Mouse (Mus musculus) olfactory bulb, adult 2 months (tissue): ENCODE measurements at regions not wholly inside any gene's neighbourhood (a gene's known extent, or its start where the extent isn't known, plus 50 kb on each side); places are given as distances from the start of the nearest gene placed in this dataset.

Experiments used
- CTCF ChIP-seq: fragments of 200-500 bp; IDR thresholded peaks from 2 replicates; pipeline ENCODE4 v1.5.1; 2012; ENCODE audit warnings: low read depth, mild to moderate bottlenecking, low read length, moderate library complexity; ENCODE audit not compliant: insufficient read depth
- POLR2A ChIP-seq: fragments of 200-500 bp; IDR thresholded peaks from 2 replicates; pipeline ENCODE4 v1.6.1; 2012; ENCODE audit warnings: mild to moderate bottlenecking, low read depth, low read length, moderate library complexity; ENCODE audit not compliant: insufficient read depth

GRCm38 (mm10) chr13:84061820-84062480 is 160.1 kb upstream of the Tmem161b start:
- TF ChIP-seq POLR2A (no peak), CTCF (no peak)
